Mouse (Mus musculus) G1E (cell line): Measurements from ENCODE around the gene Ccpg1. TPM values are rescaled to one million over a fixed set of nuclear protein-coding genes. Genes with fewer than 3 reads are reported as not detected.

Experiments
- ATAC-seq: 2 replicates; pipeline ENCODE4 v1.8.0; 2016; ENCODE audit warnings: mild to moderate bottlenecking; ENCODE audit not compliant: insufficient number of reproducible peaks, poor library complexity, low FRiP score, severe bottlenecking; ENCODE audit errors: extremely low read depth
- DNase-seq: peaks from one replicate; pipeline ENCODE4 v3.0.0; 2012; ENCODE audit warnings: low spot score
- H3K27me3 ChIP-seq: 2 replicates; pipeline ENCODE4 v1.6.1; 2012; ENCODE audit warnings: mild to moderate bottlenecking, low read length, inconsistent platforms; ENCODE audit not compliant: insufficient read depth
- H3K36me3 ChIP-seq: replicated peaks from 2 replicates; pipeline ENCODE3; 2012; ENCODE audit warnings: mild to moderate bottlenecking, inconsistent platforms
- H3K4me1 ChIP-seq: 2 replicates; pipeline ENCODE4 v1.6.1; 2012; ENCODE audit warnings: low read depth, low read length, inconsistent platforms, mixed read lengths; ENCODE audit not compliant: insufficient read depth
- H3K4me3 ChIP-seq: 2 replicates; pipeline ENCODE4 v1.5.1; 2012; ENCODE audit warnings: low read depth, mild to moderate bottlenecking, inconsistent platforms, low read length, moderate library complexity, mixed read lengths
- H3K9me3 ChIP-seq: replicated peaks from 2 replicates; pipeline ENCODE4 v1.6.1; 2012; ENCODE audit warnings: inconsistent platforms
- CTCF ChIP-seq: IDR thresholded peaks from 2 replicates; pipeline ENCODE4 v1.5.1; 2012; ENCODE audit warnings: low read depth, low read length, inconsistent platforms, mixed read lengths
- GATA1 ChIP-seq: IDR thresholded peaks from 2 replicates; pipeline ENCODE4 v1.6.1; 2012; ENCODE audit warnings: borderline replicate concordance, low read length, inconsistent platforms, mixed read lengths
- GATA2 ChIP-seq: IDR thresholded peaks from 2 replicates; pipeline ENCODE4 v1.6.1; 2012; ENCODE audit warnings: low read depth, low read length, inconsistent platforms, borderline replicate concordance
- POLR2AphosphoS5 ChIP-seq: IDR thresholded peaks from 2 replicates; pipeline ENCODE4 v1.6.1; 2012; ENCODE audit warnings: low read depth, low read length, inconsistent platforms; ENCODE audit not compliant: insufficient replicate concordance
- TAL1 ChIP-seq: conservative IDR thresholded peaks from 2 replicates; pipeline ENCODE4 v1.6.1; 2012; ENCODE audit warnings: low read depth, low read length, inconsistent platforms, mixed read lengths
- polyA plus RNA-seq: library from polyadenylated mRNA; stranded (reverse); fragments of >175 nt; gene quantifications from 2 replicates; pipeline ENCODE4 v1.2.3, GENCODE M21; 2012
- total RNA-seq, 2 experiments: library from RNA; stranded (forward) in 1 of 2; stranded (reverse) in 1 of 2; fragments of 200-1000 nt in 1 of 2; fragments of >200 nt in 1 of 2; fragmentation: Nextera tagmentation in 1 of 2; gene quantifications; 2 replicates each; pipeline ENCODE4 v1.2.3; 2014 to 2017

Gene Ccpg1
- total and polyA plus RNA-seq, 3 experiments = 2.0 to 13.2 (median 13.1) TPM

- Histone ChIP-seq H3K4me1 (peaks cover 24% of the 10 kb centered on the region), H3K27me3 (no peaks in the 10 kb centered on the region), H3K9me3 (no peaks in the 10 kb centered on the region), H3K4me3 (no peak overlapping the region), H3K36me3 (no peaks in the 10 kb centered on the region)
- DNase-seq (no peak), ATAC-seq (no peak)
- TF ChIP-seq TAL1 = no peak
- TF ChIP-seq GATA1 = no peak
- TF ChIP-seq GATA2 = no peak
- no peak for TF ChIP-seq POLR2AphosphoS5
- no peak for TF ChIP-seq CTCF
These were observed 3.5 kb downstream of the Ccpg1 start for GRCm38 (mm10) chr9:72988706-72989105.

GRCm38 (mm10) chr9:72991420-72991819 lies 6.2 kb downstream of the Ccpg1 start:
- TF ChIP-seq POLR2AphosphoS5 (no peak), CTCF (no peak), GATA2 (no peak), TAL1 (no peak), GATA1 (no peak)
- Histone ChIP-seq H3K36me3 (no peaks in the 10 kb centered on the region), H3K27me3 (no peaks in the 10 kb centered on the region), H3K4me1 (peaks cover 8% of the 10 kb centered on the region), H3K4me3 (no peak overlapping the region), H3K9me3 (no peaks in the 10 kb centered on the region)
- ATAC-seq = no peak
- no peak for DNase-seq

DNA sequence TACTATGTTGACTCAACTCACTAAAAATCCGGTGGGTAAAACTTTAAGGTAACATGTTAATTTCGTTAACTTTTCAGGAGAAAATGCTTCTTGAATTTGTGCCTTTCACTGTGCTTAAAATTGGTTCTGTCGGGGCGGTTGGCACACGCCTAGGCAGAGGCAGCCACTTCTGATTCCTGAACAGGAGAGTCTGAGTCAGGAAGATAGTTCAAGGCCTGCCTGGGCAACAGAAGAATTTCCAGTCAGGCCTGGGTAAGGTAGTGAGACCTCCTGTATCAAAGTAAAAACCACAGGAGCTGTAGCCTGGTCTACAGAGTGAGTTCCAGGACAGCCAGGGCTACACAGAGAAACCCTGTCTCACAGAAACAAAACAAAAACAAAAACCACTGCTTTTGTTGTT lies 7.3 kb downstream of the Ccpg1 start:
- ATAC-seq (no peak), DNase-seq (no peak)
- H3K9me3 ChIP-seq = no peaks in the 10 kb centered on the region
- H3K36me3 ChIP-seq = peaks cover under 1% of the 10 kb centered on the region
- TF ChIP-seq POLR2AphosphoS5 = no peak
- no peak for TF ChIP-seq TAL1
- no peak for TF ChIP-seq CTCF
- TF ChIP-seq GATA1 = no peak
- TF ChIP-seq GATA2 = no peak
- H3K4me3 ChIP-seq = no peak overlapping the region
- no peaks in the 10 kb centered on the region for H3K27me3 ChIP-seq
- peaks cover 2% of the 10 kb centered on the region; the same call in 1 of the 2 replicates for H3K4me1 ChIP-seq

DNA sequence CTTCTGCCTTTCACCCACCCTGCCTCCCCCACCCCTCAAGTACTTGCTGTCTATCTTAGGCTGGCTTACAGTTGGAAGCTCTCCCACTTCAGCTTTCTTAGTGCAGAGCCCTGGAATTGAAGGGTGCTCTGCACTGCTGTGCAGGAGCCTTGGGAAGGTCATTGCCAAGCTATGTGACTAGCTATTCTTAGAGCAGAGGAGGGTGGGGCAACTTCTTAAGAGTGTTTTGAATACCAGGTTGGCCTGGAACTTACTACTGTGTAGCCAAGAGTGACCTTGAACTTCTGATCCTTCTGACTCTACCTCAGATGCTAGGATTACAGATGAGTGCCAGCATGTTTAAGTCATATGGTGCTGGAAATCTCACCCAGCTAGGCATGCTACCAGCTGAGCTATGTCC lies 10.9 kb downstream of the Ccpg1 start:
- Histone ChIP-seq H3K4me3 (no peak overlapping the region), H3K9me3 (no peaks in the 10 kb centered on the region), H3K4me1 (no peaks in the 10 kb centered on the region), H3K27me3 (no peaks in the 10 kb centered on the region), H3K36me3 (peaks cover 9% of the 10 kb centered on the region)
- ATAC-seq = no peak
- TF ChIP-seq GATA2 (no peak), POLR2AphosphoS5 (no peak), GATA1 (no peak), CTCF (no peak)
- DNase-seq = no peak

- ATAC-seq (no peak), DNase-seq (no peak)
- no peaks in the 10 kb centered on the region for H3K27me3 ChIP-seq
- peaks cover 10% of the 10 kb centered on the region for H3K36me3 ChIP-seq
- TF ChIP-seq POLR2AphosphoS5 (no peak), TAL1 (no peak), GATA1 (no peak), CTCF (no peak), GATA2 (no peak)
- H3K9me3 ChIP-seq = no peaks in the 10 kb centered on the region
- no peaks in the 10 kb centered on the region for H3K4me1 ChIP-seq
- no peak overlapping the region for H3K4me3 ChIP-seq
These were observed 11.6 kb downstream of the Ccpg1 start for GRCm38 (mm10) chr9:72996806-72997205.

GRCm38 (mm10) chr9:73000487-73000886 lies 15.3 kb downstream of the Ccpg1 start:
- Histone ChIP-seq H3K36me3 (peaks cover 26% of the 10 kb centered on the region), H3K4me1 (no peaks in the 10 kb centered on the region), H3K9me3 (no peaks in the 10 kb centered on the region), H3K27me3 (no peaks in the 10 kb centered on the region), H3K4me3 (no peak overlapping the region)
- DNase-seq (no peak), ATAC-seq (no peak)
- TF ChIP-seq GATA2 (no peak), TAL1 (no peak), POLR2AphosphoS5 (no peak), CTCF (no peak), GATA1 (no peak)

GRCm38 (mm10) chr9:73001314-73002011 lies 16.2 kb downstream of the Ccpg1 start:
- no peaks in the 10 kb centered on the region for H3K9me3 ChIP-seq
- TF ChIP-seq POLR2AphosphoS5 = no peak
- DNase-seq (no peak), ATAC-seq (no peak)
- no peak overlapping the region for H3K4me3 ChIP-seq
- H3K4me1 ChIP-seq = no peaks in the 10 kb centered on the region
- peaks cover 33% of the 10 kb centered on the region for H3K36me3 ChIP-seq
- no peaks in the 10 kb centered on the region for H3K27me3 ChIP-seq
